Mouse (Mus musculus) thymus, adult 2 months (tissue): Measurements from ENCODE around the gene Hepacam. TPM values are rescaled to one million over a fixed set of nuclear protein-coding genes. Genes with fewer than 3 reads are reported as not detected.
A peak's percentile ranks its signal among the peaks of the same experiment; 100 is the strongest.

Source experiments
- DNase-seq: peaks from one replicate; pipeline ENCODE4 v3.0.0; 2021
- H3K27ac ChIP-seq: fragments of 200-500 bp; 2 replicates; pipeline ENCODE4 v1.5.1; 2012; ENCODE audit warnings: low read length, control low read depth; ENCODE audit not compliant: control insufficient read depth, insufficient read depth
- H3K27me3 ChIP-seq: fragments of 200-500 bp; 2 replicates; pipeline ENCODE4 v1.6.1; 2012; ENCODE audit warnings: mild to moderate bottlenecking, low read length, moderate library complexity, mixed read lengths; ENCODE audit not compliant: control insufficient read depth, insufficient read depth
- H3K36me3 ChIP-seq: fragments of 200-500 bp; 2 replicates; pipeline ENCODE4 v1.6.1; 2012; ENCODE audit warnings: mild to moderate bottlenecking, low read length, moderate library complexity; ENCODE audit not compliant: control insufficient read depth, insufficient read depth
- H3K4me1 ChIP-seq: fragments of 200-500 bp; replicated peaks from 2 replicates; pipeline ENCODE4 v1.6.1; 2012; ENCODE audit warnings: low read length; ENCODE audit not compliant: control insufficient read depth, insufficient read depth
- H3K4me3 ChIP-seq: fragments of 200-500 bp; 2 replicates; pipeline ENCODE4 v1.5.1; 2012; ENCODE audit warnings: mild to moderate bottlenecking, low read length, control low read depth, moderate library complexity; ENCODE audit not compliant: control insufficient read depth, insufficient read depth
- CTCF ChIP-seq: fragments of 200-500 bp; IDR thresholded peaks from 2 replicates; pipeline ENCODE4 v1.5.1; 2012; ENCODE audit warnings: mild to moderate bottlenecking, control low read depth, low read length, moderate library complexity, borderline replicate concordance; ENCODE audit not compliant: control insufficient read depth, poor library complexity, insufficient read depth; ENCODE audit errors: extremely low read depth
- POLR2A ChIP-seq: fragments of 200-500 bp; IDR thresholded peaks from 2 replicates; pipeline ENCODE4 v1.6.1; 2012; ENCODE audit warnings: mild to moderate bottlenecking, low read length, control low read depth, moderate library complexity; ENCODE audit not compliant: control insufficient read depth, poor library complexity, insufficient read depth; ENCODE audit errors: extremely low read depth
- WGBS: fragments of 180-500 bp; shearing (Covaris S2); methylation state at CpG from one replicate; pipeline ENCODE4 v1.1.7; 2018; 5-methylcytosine and 5-hydroxymethylcytosine counted together
- polyA plus RNA-seq: library from polyadenylated mRNA; depleted of rRNA; stranded (reverse); fragments of >200 nt; gene quantifications from 2 replicates; pipeline ENCODE4 v1.2.3, GENCODE M21; 2012; rRNA removed

Hepacam gene
- 0.09 and 0.14 TPM in 2 replicates for polyA plus RNA-seq

GRCm38 (mm10) chr9:37367301-37368080 is at the start of gene Hepacam:
TSS of gene Hepacam (plus strand) at chr9:37367351.
- Histone ChIP-seq H3K27me3 (no peaks in the 10 kb centered on the region), H3K36me3 (no peaks in the 10 kb centered on the region), H3K4me3 (no peak within 1 kb of the TSS), H3K27ac (no peak within 1 kb of the TSS), H3K4me1 (no peaks in the 10 kb centered on the region)
- WGBS = 93% methylated on average over 17 of the region's 17 CpGs
- no peak for DNase-seq
- no peak for TF ChIP-seq POLR2A
- no peak for TF ChIP-seq CTCF

- Histone ChIP-seq H3K27ac (no peak overlapping the region), H3K36me3 (no peaks in the 10 kb centered on the region), H3K4me3 (no peak overlapping the region), H3K27me3 (no peaks in the 10 kb centered on the region), H3K4me1 (no peaks in the 10 kb centered on the region)
- no peak for DNase-seq
- WGBS = 55% methylated on average over 3 of the region's 3 CpGs
- no peak for TF ChIP-seq CTCF
- TF ChIP-seq POLR2A = no peak
Observed at GRCm38 (mm10) chr9:37329456-37329855, 37.7 kb upstream of the Hepacam start.

- DNase-seq = no peak
- peaks cover 8% of the 10 kb centered on the region for H3K4me1 ChIP-seq
- TF ChIP-seq POLR2A (no peak), CTCF (no peak)
- H3K36me3 ChIP-seq = peaks cover 11% of the 10 kb centered on the region; the same call in 1 of the 2 replicates
- no peaks in the 10 kb centered on the region for H3K27me3 ChIP-seq
- WGBS = 72% methylated on average over 3 of the region's 3 CpGs
- H3K4me3 ChIP-seq = no peak overlapping the region
- no peak overlapping the region for H3K27ac ChIP-seq
Observed at GRCm38 (mm10) chr9:37345406-37345805, 21.7 kb upstream of the Hepacam start.

GRCm38 (mm10) chr9:37347184-37347987 is 19.8 kb upstream of the Hepacam start:
- H3K36me3 ChIP-seq = peaks cover 7% of the 10 kb centered on the region; the same call in 1 of the 2 replicates
- TF ChIP-seq CTCF (no peak), POLR2A (no peak)
- 14% methylated on average over 12 of the region's 12 CpGs for WGBS
- no peak for DNase-seq
- H3K27ac ChIP-seq = peak overlapping the region; percentile 69
- peaks cover 8% of the 10 kb centered on the region for H3K4me1 ChIP-seq
- H3K27me3 ChIP-seq = no peaks in the 10 kb centered on the region
- H3K4me3 ChIP-seq = peak overlapping the region; percentile 63

GRCm38 (mm10) chr9:37347988-37348642 is 19.0 kb upstream of the Hepacam start, which contains the start of gene Ccdc15:
TSS of gene Ccdc15 (minus strand) at chr9:37348432.
- TF ChIP-seq CTCF (no peak), POLR2A (peak; percentile 95)
- peak within 1 kb of the TSS; percentile 80 for H3K27ac ChIP-seq
- DNase-seq = peak; percentile 97
- peak within 1 kb of the TSS; percentile 63 for H3K4me3 ChIP-seq
- H3K27me3 ChIP-seq = no peaks in the 10 kb centered on the region
- 0 out of 2 replicates have a peak, but pooled peaks cover 7% of the 10 kb centered on the region for H3K36me3 ChIP-seq
- under 1% methylated on average over 41 of the region's 41 CpGs for WGBS
- peaks cover 8% of the 10 kb centered on the region for H3K4me1 ChIP-seq

- H3K36me3 ChIP-seq = 0 out of 2 replicates have a peak, but pooled peaks cover 2% of the 10 kb centered on the region
- no peak for DNase-seq
- peak overlapping the region; percentile 8 for H3K27ac ChIP-seq
- TF ChIP-seq CTCF (no peak), POLR2A (no peak)
- no peaks in the 10 kb centered on the region for H3K27me3 ChIP-seq
- H3K4me1 ChIP-seq = peaks cover 8% of the 10 kb centered on the region
- no peak overlapping the region for H3K4me3 ChIP-seq
- WGBS = 98% methylated on average over 3 of the region's 3 CpGs
Observed at GRCm38 (mm10) chr9:37349050-37349449, 18.1 kb upstream of the Hepacam start.
